ENCODE assay signal across 8 mouse cellular contexts in the genomic region with DNA sequence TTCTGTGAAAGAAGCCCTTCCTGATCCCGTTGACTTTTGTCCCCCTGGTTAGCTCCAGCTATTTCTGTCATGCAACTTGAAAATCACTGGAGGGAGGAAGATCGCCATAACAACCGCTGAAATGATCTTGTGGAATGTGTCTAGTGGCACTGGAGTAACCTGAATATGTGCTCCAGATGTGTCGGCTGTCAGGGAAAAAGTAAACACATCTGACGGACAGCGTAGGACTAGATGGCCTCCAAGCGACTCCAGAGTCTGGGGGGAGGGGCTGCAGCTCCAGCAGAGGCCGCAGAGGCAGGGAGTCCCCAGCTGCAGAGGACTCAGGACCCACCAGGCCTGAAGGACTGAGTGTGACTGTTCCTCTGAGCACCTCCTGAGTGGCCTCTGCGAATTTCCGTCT. TPM values are rescaled to one million over a fixed set of nuclear protein-coding genes. Genes with fewer than 3 reads are reported as not detected.
DNase-seq lines count a peak whose midpoint lies in the region; ATAC-seq lines count a peak whose summit lies in the region.

No protein-coding gene starts in this region.

- H3K4me3 ChIP-seq in forebrain, embryonic 12.5 days (replicated peaks), result no peak overlapping the region
- peak overlapping the region; percentile 18; the same call in 1 of the 2 replicates for H3K4me3 ChIP-seq in lung, embryonic 16.5 days (ENCODE audit: low read length)

- 2% methylated on average over 10 of the region's 10 CpGs for WGBS in forebrain, embryonic 12.5 days
- 2% methylated on average over 10 of the region's 10 CpGs for WGBS in lung, embryonic 16.5 days

- H3K4me2 ChIP-seq in forebrain, embryonic 12.5 days, result peak overlapping the region; percentile 28
- peak overlapping the region; percentile 41 for H3K4me2 ChIP-seq in lung, embryonic 16.5 days (ENCODE audit: low read depth, low read length)

- intact Hi-C loops in left cerebral cortex, postnatal 36 days (cut with DNase I), result no loop called here

- H3K36me3 ChIP-seq in forebrain, embryonic 12.5 days (replicated peaks), result no peaks in the 10 kb centered on the region
- no peaks in the 10 kb centered on the region for H3K36me3 ChIP-seq in lung, embryonic 16.5 days (ENCODE audit: control insufficient read depth, insufficient read depth, low read length)

- H3K27me3 ChIP-seq in forebrain, embryonic 12.5 days, result peaks cover 38% of the 10 kb centered on the region
- no peaks in the 10 kb centered on the region for H3K27me3 ChIP-seq in lung, embryonic 16.5 days (ENCODE audit: control insufficient read depth, insufficient read depth, low read depth, low read length)

- peaks cover 21% of the 10 kb centered on the region for H3K4me1 ChIP-seq in forebrain, embryonic 12.5 days
- H3K4me1 ChIP-seq in lung, embryonic 16.5 days (replicated peaks; ENCODE audit: control insufficient read depth, insufficient read depth, low read length), result peaks cover 12% of the 10 kb centered on the region

- peak; percentile 4 for DNase-seq in adrenal gland, postnatal 25 days
- no peak for DNase-seq in adrenal gland, postnatal 4 days (ENCODE audit: low spot score in 2 of 2)
- DNase-seq in kidney, adult 18-20 months, result peak; percentile 38
- peak; percentile 80 for DNase-seq in yolk sac, embryonic 10.5 days (ENCODE audit: low spot score)
- no peak for DNase-seq in left cerebral cortex, postnatal 36 days (ENCODE audit: low spot score in 2 of 2)

- ATAC-seq in forebrain, embryonic 12.5 days (ENCODE audit: low FRiP score), result peak; percentile 23; the same call in 1 of the 2 replicates
- peak; percentile 93 for ATAC-seq in lung, embryonic 16.5 days (ENCODE audit: low read depth)
- no peak for ATAC-seq in cerebellum, adult (ENCODE audit: insufficient number of reproducible peaks, low FRiP score, low TSS enrichment)

- H3K27ac ChIP-seq in forebrain, embryonic 12.5 days, result no peak overlapping the region; the same call in 1 of the 2 replicates
- H3K27ac ChIP-seq in lung, embryonic 16.5 days (ENCODE audit: low read length), result peak overlapping the region; percentile 48

- H3K9ac ChIP-seq in forebrain, embryonic 12.5 days, result no peak overlapping the region
- peak overlapping the region; percentile 32 for H3K9ac ChIP-seq in lung, embryonic 16.5 days (ENCODE audit: low read length)

- H3K9me3 ChIP-seq in forebrain, embryonic 12.5 days, result no peaks in the 10 kb centered on the region
- H3K9me3 ChIP-seq in lung, embryonic 16.5 days (ENCODE audit: control insufficient read depth, low read length), result no peaks in the 10 kb centered on the region

RNA-seq across cellular contexts. Expression of gene Bnc2, which starts 37.4 kb away (rescaled TPM):
- 7.3 and 10.3 TPM in 2 replicates for total RNA-seq in adrenal gland, postnatal 25 days (2021)
- 10 to 100 TPM; 14.6 to 17.3 TPM for total RNA-seq in adrenal gland, postnatal 4 days (2021)
- polyA plus RNA-seq in forebrain, embryonic 12.5 days (2016; fragmentation: Nextera tagmentation; extraction: Ambion mirVana), result 5.0 and 7.2 TPM in 2 replicates
- 3.4 and 3.7 TPM in 2 replicates for polyA plus RNA-seq in lung, embryonic 16.5 days (2015; fragmentation: Nextera tagmentation; extraction: Ambion mirVana)
- total RNA-seq in left cerebral cortex, postnatal 36 days (2021), result 1 to 10 TPM; 1.3 to 3.1 TPM

Comparison
In these comparisons a context has a peak if more than half of its experiments do, and no peak if none do; other contexts are left out.
1. DNase-seq: peak in adrenal gland, postnatal 25 days (single experiment), kidney, adult 18-20 months (single experiment) and yolk sac, embryonic 10.5 days (single experiment); none in adrenal gland, postnatal 4 days (0 of 2) and left cerebral cortex, postnatal 36 days (0 of 2).